Mouse (Mus musculus): ENCODE results near the gene Osm.

The Osm gene

DNA sequence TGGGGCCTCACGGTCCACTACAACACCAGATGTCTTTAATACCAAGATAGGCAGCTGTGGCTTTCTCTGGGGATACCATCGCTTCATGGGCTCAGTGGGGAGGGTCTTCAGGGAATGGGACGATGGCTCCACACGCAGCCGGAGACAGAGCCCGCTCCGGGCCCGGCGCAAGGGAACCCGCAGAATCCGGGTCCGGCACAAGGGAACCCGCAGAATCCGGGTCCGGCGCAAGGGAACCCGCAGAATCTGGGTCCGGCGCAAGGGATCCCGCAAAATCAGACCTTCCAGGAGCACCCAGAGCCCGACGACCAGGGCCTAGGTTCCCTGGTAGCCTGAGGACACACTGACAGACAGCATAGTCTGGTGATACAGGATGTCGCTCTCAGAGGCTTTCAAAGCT is 3.5 kb downstream of the Osm start:
- DNase-seq (ENCODE audit: low read depth), result no peak

GRCm38 (mm10) chr11:4240151-4240550 is 3.9 kb downstream of the Osm start:
- DNase-seq (ENCODE audit: low read depth), result no peak

- DNase-seq (ENCODE audit: low read depth), result no peak
Observed at GRCm38 (mm10) chr11:4241180-4241579, 5.0 kb downstream of the Osm start.

DNA sequence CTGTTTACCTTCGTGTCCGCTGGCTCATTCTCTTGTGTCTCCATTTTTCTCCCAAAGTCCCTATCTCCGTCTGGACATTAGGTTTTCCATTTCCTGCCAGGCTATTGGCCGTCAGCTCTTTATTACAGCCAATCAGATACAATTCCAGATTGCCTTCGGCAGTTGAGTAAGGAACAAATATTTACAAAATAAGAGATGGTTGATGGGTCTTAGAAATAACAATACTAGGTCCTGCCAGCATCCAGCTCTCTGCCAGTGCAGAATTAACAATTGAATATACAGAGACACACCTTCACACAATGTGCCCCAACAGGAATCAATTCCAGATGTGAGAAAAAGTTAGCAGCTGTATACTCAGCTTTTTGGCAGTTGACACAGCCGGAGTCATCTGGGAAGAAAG is 9.9 kb downstream of the Osm start:
- DNase-seq (ENCODE audit: low read depth), result peak; percentile 33

DNA sequence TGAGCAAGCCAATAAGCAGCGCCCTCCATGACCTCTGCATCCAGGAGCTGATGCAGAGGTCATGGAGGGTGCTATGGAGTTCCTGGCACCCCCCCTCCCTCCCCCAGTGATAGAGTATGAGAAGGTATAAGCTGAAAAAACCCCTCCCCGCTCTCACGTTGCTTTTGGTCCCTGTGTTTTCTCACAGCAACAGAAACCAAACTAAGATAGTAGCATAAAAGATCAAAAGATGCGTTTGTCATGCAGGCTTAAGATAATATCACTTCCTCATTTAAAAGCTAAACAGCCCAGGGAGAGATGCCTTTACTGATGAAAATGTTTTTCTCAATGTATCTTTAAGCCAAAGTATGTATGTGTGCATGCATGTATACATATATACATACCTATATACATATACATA is 10.4 kb downstream of the Osm start:
- DNase-seq (ENCODE audit: low read depth), result no peak

DNA sequence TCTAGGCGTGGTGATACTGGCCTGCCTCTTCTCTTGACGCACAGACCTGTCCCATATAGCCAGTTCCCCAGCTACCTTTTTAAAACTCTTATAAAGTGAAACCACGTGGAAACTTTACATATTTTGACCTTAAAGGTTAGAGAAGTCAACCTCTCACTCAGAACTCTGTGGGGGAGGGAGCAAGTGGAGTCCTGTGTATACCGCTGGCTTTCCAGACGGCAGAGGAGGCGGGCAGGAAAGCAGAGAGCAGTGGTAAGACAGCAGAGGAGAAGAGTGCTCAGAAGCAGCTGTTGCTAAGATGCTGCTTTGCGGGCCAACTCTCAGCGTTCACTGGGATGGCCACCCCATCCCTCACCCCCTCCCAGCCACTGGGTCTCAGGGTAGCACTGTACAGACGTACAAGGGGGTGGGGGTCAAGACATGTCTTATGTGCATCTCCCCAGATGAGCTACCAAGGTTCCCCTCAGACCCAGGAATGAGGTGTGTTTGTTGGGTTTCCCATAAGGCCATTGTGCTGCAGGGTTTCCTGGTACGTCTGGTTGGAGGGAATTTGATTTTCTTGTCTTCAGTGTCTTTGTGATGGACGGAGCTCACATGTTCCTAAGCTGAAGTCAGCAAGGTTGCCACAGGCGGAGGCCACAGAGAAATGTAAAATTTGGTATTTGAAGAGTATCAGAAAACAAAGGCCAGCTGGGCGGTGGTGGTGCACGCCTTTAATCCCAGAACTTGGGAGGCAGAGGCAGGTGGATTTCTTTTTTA is 11.2 kb downstream of the Osm start:
- DNase-seq (ENCODE audit: low read depth), result no peak

DNA sequence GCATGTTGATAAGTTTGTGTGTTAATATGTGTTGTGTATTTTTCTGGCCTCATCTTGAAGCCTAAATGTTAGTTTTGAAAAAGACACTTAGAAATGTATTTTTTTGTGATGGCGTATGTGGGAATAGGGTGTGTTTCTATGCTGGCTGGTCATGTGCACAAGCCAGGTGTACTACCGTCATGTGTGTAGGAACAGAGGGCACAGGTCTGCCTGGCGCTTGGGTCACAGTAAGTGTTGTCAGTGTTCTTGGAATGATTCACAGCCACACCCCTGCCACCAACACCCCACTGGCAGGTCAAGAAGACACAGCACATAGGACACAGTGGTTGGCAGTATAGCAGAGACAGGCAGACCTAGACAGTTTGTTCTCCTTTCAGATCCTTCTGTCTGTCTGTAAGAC is 12.9 kb downstream of the Osm start:
- DNase-seq (ENCODE audit: low read depth), result no peak

- DNase-seq (ENCODE audit: low read depth), result no peak
Observed at GRCm38 (mm10) chr11:4250290-4250689, 14.1 kb downstream of the Osm start.

DNA sequence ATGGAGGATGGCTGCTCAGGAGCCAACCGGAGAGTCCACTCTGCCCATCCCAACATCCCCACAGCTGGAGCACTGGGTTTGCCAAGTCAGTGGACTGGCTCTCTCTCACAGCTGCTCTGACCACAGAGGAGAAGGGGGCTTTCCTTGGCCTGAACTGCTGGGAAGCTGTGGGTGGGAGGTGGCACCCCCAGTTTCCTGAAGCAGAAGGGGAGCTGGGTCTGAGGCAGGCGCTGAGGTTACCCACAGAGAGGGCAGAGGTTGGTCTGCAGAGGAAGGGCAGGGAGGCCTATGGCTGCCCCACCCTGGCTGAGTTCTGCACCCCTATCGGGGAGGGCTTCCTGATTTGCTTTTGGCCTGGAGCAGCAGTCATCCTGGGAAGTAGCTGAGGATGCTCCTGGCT is 15.2 kb downstream of the Osm start:
- DNase-seq (ENCODE audit: low read depth), result no peak

- no peak for DNase-seq (ENCODE audit: low read depth)
Observed at GRCm38 (mm10) chr11:4252886-4253285, 16.7 kb downstream of the Osm start.

GRCm38 (mm10) chr11:4256846-4257607 is 20.8 kb downstream of the Osm start, which contains the start of gene Lif:
Lif (plus strand) TSS chr11:4257557.
- no peak for DNase-seq (ENCODE audit: low read depth)

DNA sequence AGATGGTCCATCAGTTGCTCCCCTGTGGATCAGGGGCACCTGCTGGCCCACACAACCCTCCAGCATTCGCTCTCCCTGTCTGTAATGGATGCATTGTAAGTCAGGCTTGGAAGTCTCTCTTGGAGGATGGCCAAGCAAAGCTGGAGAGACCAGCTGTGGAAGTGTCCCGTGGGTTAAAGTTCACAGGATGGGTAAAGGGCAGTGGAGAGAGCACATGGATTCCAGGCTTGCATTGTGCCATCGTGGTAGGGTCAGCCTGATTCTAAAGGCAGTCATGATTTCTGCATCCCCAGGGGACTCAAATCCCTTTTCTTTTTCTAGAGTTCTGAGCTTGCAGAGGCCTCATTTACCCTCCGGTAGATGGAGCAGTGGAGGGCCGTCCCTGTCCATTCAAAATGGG is 21.5 kb downstream of the Osm start:
- DNase-seq (ENCODE audit: low read depth), result no peak

DNA sequence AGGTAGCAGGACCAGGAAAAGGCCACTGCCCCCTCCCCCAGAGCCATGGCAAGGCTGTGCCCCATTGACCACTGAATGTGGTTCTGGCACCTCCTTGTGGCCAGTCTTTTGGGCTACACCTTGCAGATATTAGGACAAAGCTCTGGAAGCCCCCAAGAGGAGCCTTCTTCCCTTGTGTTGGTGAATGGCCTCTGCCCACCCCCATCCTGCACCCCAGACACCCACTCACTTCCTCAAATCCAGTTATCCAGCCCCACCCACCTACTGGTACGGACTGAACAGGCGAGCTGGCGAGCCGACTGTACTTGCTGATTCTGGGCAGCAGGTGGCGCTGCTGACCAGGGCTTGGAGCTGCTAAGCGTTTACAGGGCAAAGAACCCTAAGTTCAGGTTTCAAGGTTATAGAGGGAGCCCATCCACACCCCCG is 22.4 kb downstream of the Osm start:
- peak; percentile 89 for DNase-seq (ENCODE audit: low read depth)

DNA sequence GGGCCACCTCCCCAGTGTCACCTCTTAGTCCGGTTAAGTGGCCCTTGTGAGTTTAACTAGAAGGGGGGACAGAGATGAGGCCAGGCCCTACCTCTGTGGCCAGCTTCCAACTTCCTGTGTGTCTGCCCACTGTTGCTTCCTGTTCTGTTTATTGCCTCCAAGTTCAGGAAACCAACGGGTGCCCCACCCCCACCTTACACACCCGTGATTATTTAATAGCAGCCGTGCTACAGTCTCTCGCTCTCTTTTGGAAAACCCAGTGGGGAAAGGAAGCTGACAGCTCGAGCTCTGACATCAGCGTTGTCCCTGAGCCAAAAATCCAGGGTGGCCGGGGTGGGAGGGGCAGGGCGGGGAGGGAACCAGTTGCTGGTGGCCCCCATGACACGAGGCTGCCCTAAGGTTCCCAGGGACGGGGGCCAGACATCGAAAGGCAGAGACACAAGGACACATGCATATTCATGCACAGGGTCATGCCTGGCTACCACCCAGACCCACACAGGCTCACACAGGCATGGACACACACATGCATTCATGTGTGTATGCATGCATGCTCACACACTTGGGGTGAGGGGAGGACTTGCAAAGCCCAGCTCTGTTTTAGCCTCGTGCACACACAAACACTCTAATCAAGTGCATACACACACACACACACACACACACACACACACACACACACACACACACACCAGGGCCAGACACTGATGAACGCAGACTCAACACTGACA is 24.4 kb downstream of the Osm start:
- DNase-seq (ENCODE audit: low read depth), result peak; percentile 44

- peak; percentile 65 for DNase-seq (ENCODE audit: low read depth)
Observed at GRCm38 (mm10) chr11:4261188-4261494, 24.9 kb downstream of the Osm start.

GRCm38 (mm10) chr11:4261969-4262368 is 25.7 kb downstream of the Osm start:
- DNase-seq (ENCODE audit: low read depth), result peak; percentile 81

DNA sequence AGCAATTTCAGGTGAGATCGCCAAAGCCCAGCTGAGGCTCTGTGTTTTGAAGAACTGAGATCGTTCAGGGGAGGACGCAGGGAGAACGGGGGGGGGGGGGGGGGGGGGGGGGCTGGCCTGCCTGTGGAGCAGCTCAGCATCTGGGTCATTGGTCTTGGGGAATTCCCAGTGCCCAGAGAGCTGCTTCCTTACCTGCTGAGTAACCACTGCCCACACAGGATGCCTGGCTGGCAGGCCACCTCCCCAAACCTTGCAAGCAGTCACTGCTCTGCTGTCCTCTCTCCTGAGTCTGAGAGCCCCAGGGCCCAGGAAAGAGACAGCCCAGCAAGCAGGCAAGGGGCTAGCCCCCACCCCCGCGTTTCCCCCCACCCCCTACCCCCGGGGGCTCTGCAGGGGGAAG is 26.6 kb downstream of the Osm start:
- no peak for DNase-seq (ENCODE audit: low read depth)

GRCm38 (mm10) chr11:4263296-4263695 is 27.1 kb downstream of the Osm start:
- no peak for DNase-seq (ENCODE audit: low read depth)

- peak; percentile 56 for DNase-seq (ENCODE audit: low read depth)
Observed at GRCm38 (mm10) chr11:4264066-4264465, 27.8 kb downstream of the Osm start.

DNA sequence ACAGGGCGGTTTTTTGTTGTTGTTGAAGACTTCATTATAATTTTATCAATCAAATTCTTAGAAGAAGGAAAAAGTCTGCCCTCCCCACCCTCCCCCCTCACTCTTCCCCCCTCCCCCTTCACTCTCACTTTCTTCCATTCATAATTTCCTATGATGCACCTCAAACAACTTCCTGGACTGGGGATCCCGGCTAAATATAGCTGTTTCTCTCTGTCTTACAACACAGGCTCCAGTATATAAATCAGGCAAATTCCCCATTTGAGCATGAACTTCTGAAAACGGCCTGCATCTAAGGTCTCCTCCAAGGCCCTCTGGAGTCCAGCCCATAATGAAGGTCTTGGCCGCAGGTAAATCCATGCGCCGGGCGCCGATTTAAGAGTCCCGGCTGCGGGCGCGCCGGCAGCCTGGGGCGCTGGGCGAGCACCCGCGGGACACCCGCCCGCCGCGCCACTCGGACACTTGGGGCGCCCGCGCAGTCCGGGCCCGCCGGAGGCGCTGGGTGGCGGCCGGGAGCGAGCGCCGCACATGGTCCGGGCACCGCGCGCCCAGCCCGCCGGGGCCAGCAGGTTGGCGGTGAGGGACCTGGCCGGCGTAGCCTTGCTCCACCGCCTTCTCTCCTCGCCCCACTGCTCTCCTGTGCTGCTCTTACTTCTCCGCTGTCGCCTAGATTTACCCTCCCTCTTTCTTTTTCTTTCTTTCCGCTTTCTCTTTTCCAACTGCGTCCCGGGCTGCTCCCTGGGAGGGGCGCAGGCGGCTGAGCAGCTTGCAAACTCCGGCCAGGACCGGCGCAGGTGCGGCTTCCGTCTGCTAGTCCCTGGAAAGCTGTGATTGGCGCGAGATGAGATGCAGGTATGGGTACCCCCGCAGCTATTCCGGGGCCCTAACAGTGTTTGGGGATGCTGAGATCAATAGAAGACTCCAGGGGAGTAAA is 30.3 kb downstream of the Osm start:
- peak; percentile 72 for DNase-seq (ENCODE audit: low read depth)

- DNase-seq (ENCODE audit: low read depth), result peak; percentile 20
Observed at GRCm38 (mm10) chr11:4267202-4267578, 31.0 kb downstream of the Osm start.

DNA sequence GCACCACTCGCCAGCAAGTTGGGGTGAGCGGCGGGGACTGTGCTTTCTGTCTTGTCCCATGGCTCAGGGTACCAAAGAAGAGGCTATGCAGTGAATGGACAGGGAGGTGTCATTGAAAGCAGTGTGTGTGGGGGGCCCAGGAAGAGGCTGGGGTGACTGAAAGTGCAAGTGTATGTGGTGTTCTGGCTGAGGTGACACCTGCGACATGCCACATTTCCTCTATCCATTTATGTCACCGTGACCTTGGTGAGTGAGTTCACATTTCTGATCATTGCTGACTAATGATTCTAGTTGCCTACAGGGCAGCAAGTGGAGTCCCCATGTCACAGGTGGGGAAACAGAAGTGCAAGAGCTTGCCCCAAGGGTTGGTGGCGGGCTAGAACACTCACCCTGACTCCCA is 32.3 kb downstream of the Osm start:
- DNase-seq (ENCODE audit: low read depth), result no peak
